Mouse (Mus musculus) liver, embryonic 14.5 days (tissue): ENCODE data around the gene Snx17.

Source experiments
- CTCF ChIP-seq: IDR thresholded peaks from 2 replicates; pipeline ENCODE4 v1.5.1; 2016; ENCODE audit warnings: antibody characterized with exemption, low read depth, control low read depth
- EP300 ChIP-seq: IDR thresholded peaks from 2 replicates; pipeline ENCODE4 v1.6.1; 2016; ENCODE audit warnings: antibody characterized with exemption, low read depth

DNA sequence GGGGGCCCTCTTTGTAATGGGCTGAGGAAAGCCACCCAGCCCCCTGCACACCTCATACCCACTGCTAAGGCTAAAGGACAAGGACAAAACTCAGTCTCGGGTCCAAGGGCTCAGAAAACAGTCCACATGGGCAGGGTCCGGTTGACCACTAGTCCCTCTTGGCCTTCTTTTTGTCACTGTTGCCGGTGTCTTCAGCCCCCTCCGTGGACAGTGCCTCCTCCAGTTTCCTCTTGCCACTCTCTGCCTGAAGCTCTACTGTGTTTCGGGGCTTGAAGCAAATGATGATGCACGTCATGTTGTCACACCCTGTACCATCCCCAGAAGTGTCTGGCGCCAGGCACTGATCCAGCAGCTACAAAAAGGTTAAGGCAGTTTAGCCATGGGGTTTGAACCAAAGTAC is 9.9 kb downstream of the Snx17 start:
- no peak for TF ChIP-seq CTCF
- TF ChIP-seq EP300: no peak
